Mouse (Mus musculus): ENCODE data around the gene Zfp523.
"Not testable (repeated sequence)": the region's sequence is repeated elsewhere in the genome, so short reads cannot be mapped to it uniquely, and the experiment has no call there.

The Zfp523 gene

GRCm38 (mm10) chr17:28212391-28212790 is 35.5 kb downstream of the Zfp523 start:
- no peak for DNase-seq (ENCODE audit: low spot score)

- DNase-seq (ENCODE audit: low spot score) = no peak
These were observed 36.3 kb downstream of the Zfp523 start for GRCm38 (mm10) chr17:28213236-28213635.

- no peak for DNase-seq (ENCODE audit: low spot score)
These were observed 39.9 kb downstream of the Zfp523 start for GRCm38 (mm10) chr17:28216791-28217190.

- no peak for DNase-seq (ENCODE audit: low spot score)
These were observed 41.1 kb downstream of the Zfp523 start for GRCm38 (mm10) chr17:28217721-28218649.

- DNase-seq (ENCODE audit: low spot score) = not testable (repeated sequence)
These were observed 45.5 kb downstream of the Zfp523 start for GRCm38 (mm10) chr17:28222463-28222862.

- peak; percentile 49 for DNase-seq (ENCODE audit: low spot score)
These were observed 46.8 kb downstream of the Zfp523 start for GRCm38 (mm10) chr17:28223561-28224391.

GRCm38 (mm10) chr17:28224615-28225014 is 47.7 kb downstream of the Zfp523 start:
- no peak for DNase-seq (ENCODE audit: low spot score)

- DNase-seq (ENCODE audit: low spot score) = peak; percentile 68
These were observed 49.1 kb downstream of the Zfp523 start for GRCm38 (mm10) chr17:28226014-28226413.

- DNase-seq (ENCODE audit: low spot score) = no peak
These were observed 53.6 kb downstream of the Zfp523 start for GRCm38 (mm10) chr17:28230486-28230885.

- DNase-seq (ENCODE audit: low spot score) = no peak
These were observed 54.3 kb downstream of the Zfp523 start for GRCm38 (mm10) chr17:28231026-28231736.

GRCm38 (mm10) chr17:28232475-28233060 is 55.6 kb downstream of the Zfp523 start, which contains the start of gene Ppard:
Ppard (plus strand) TSS chr17:28232700.
- peak; percentile 97 for DNase-seq (ENCODE audit: low spot score)

GRCm38 (mm10) chr17:28233091-28233731 is 56.3 kb downstream of the Zfp523 start:
- no peak for DNase-seq (ENCODE audit: low spot score)

- DNase-seq (ENCODE audit: low spot score) = no peak
These were observed 57.7 kb downstream of the Zfp523 start for GRCm38 (mm10) chr17:28234641-28235040.

GRCm38 (mm10) chr17:28235982-28236635 is 59.2 kb downstream of the Zfp523 start:
- DNase-seq (ENCODE audit: low spot score) = no peak

- DNase-seq (ENCODE audit: low spot score) = no peak
These were observed 59.7 kb downstream of the Zfp523 start for GRCm38 (mm10) chr17:28236636-28237015.

GRCm38 (mm10) chr17:28237362-28237761 is 60.4 kb downstream of the Zfp523 start:
- DNase-seq (ENCODE audit: low spot score) = no peak

- no peak for DNase-seq (ENCODE audit: low spot score)
These were observed 60.9 kb downstream of the Zfp523 start for GRCm38 (mm10) chr17:28237874-28238273.

GRCm38 (mm10) chr17:28240846-28241245 is 63.9 kb downstream of the Zfp523 start:
- no peak for DNase-seq (ENCODE audit: low spot score)

GRCm38 (mm10) chr17:28242296-28242695 is 65.4 kb downstream of the Zfp523 start:
- DNase-seq (ENCODE audit: low spot score) = no peak

GRCm38 (mm10) chr17:28244214-28244613 is 67.3 kb downstream of the Zfp523 start:
- DNase-seq (ENCODE audit: low spot score) = no peak

- no peak for DNase-seq (ENCODE audit: low spot score)
These were observed 67.8 kb downstream of the Zfp523 start for GRCm38 (mm10) chr17:28244714-28245113.

Data from ovary, postnatal 10 days (tissue).